Mouse (Mus musculus): Measurements from ENCODE around the gene Mapre1. TPM values are rescaled to one million over a fixed set of nuclear protein-coding genes. Genes with fewer than 3 reads are reported as not detected.

The Mapre1 gene
- polyA plus RNA-seq, 1 experiment from 2014 or later, result 145 TPM

DNA sequence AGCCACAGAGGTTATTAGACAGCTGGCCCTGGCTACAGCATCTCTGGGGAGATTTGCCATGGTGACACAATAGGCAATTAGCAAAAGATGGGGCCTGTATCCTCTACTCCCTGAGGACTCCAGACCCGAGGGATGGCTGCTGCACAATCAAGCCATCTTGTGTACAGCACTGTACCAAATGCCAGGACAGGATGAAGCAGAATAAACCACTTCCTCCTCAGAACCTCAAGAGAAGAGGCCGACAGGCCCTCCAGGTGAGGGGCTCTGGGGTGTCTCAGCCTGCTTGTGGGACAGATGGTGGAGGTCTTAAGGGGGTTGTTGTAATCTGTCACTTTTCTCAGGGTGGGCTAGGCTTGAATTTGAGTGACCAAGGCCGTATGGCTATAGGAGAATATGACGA is 7.0 kb upstream of the Mapre1 start:
- TF ChIP-seq EP300 (IDR thresholded peaks at IDR 0.05) (no peak), CTCF (IDR thresholded peaks at IDR 0.05) (no peak)
- Histone ChIP-seq H3K4me1 (ENCODE audit: insufficient read depth, low read depth, low read length) (no peaks in the 10 kb centered on the region), H3K9me3 (ENCODE audit: low read length) (no peaks in the 10 kb centered on the region), H3K27me3 (replicated peaks; ENCODE audit: insufficient read depth, low read length) (no peaks in the 10 kb centered on the region), H3K4me2 (replicated peaks; ENCODE audit: low read depth, low read length) (no peak overlapping the region), H3K36me3 (ENCODE audit: insufficient read depth, low read length) (no peaks in the 10 kb centered on the region), H3K4me3 (ENCODE audit: low read depth, low read length) (no peak overlapping the region), H3K27ac (ENCODE audit: low read length) (no peak overlapping the region), H3K9ac (replicated peaks; ENCODE audit: low read depth) (no peak overlapping the region)
- DNase-seq (ENCODE audit: low spot score) (no peak), ATAC-seq (no peak)
- WGBS, result 76% methylated on average over 4 of the region's 4 CpGs

DNA sequence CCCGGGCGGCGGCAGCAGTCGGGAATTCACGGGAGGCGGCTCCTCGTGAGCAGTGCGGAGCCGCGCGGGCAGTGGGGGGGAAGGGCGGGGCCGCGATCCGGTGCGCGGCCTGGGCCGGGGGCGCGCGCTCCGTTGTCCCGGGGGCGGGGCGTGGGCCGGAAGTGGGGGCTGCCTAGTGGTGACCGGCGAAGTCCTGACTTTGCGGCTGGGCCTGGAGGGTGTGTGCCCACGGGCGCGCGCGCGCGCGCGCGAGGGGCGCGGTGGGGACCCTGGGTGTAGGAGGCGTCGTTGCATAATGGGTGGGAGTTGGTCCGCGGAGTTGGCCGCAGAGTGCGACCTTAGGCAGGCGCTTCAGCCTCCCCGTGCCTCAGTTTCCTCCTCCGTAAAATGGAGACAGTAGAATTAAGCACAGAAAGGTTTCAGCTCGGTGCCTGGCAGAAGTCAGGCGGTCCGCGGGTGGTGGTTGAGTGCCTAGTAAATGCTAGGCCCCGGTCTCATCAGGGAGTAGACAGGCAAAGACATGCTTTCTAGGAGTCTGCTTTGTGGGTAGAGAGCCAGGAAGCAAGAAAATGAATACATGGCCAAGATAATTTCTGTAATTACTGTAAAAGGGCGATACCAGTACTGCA is 477 bp downstream of the Mapre1 start:
- ATAC-seq (peak; percentile 88), DNase-seq (ENCODE audit: low spot score) (peak; percentile 76)
- no peaks in the 10 kb centered on the region for H3K27me3 ChIP-seq (replicated peaks; ENCODE audit: insufficient read depth, low read length)
- peaks cover 7% of the 10 kb centered on the region for H3K4me1 ChIP-seq (ENCODE audit: insufficient read depth, low read depth, low read length)
- peak overlapping the region; percentile 88 for H3K9ac ChIP-seq (replicated peaks; ENCODE audit: low read depth)
- TF ChIP-seq EP300 (IDR thresholded peaks at IDR 0.05) (no peak), CTCF (IDR thresholded peaks at IDR 0.05) (no peak)
- peak overlapping the region; percentile 91 for H3K4me3 ChIP-seq (ENCODE audit: low read depth, low read length)
- peak overlapping the region; percentile 92 for H3K27ac ChIP-seq (ENCODE audit: low read length)
- no peaks in the 10 kb centered on the region for H3K36me3 ChIP-seq (ENCODE audit: insufficient read depth, low read length)
- WGBS, result under 1% methylated on average over 34 of the region's 56 CpGs
- peak overlapping the region; percentile 61 for H3K4me2 ChIP-seq (replicated peaks; ENCODE audit: low read depth, low read length)
- H3K9me3 ChIP-seq (ENCODE audit: low read length), result no peaks in the 10 kb centered on the region

DNA sequence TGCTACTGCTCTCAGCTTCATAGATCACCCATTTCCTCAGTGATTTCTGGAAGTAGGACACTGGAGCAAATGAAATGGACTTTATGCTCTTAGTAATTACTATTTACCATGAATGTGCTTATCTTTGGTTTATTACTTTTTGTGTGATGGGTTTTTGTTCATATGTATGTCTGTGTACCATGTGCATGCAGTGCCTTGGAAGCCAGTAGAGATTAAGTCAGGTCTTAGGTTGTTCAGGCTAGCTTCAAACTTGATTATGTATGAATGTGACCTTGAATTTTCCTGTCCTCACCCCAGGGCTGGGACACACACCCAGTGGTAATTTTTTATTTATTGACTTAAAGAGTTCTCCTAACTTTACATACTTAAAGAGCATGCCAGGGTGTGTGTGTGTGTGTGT is 6.9 kb downstream of the Mapre1 start:
- H3K4me3 ChIP-seq (ENCODE audit: low read depth, low read length), result no peak overlapping the region
- no peaks in the 10 kb centered on the region for H3K9me3 ChIP-seq (ENCODE audit: low read length)
- 0 out of 2 replicates have a peak, but pooled peaks cover 4% of the 10 kb centered on the region for H3K36me3 ChIP-seq (ENCODE audit: insufficient read depth, low read length)
- no peak overlapping the region for H3K4me2 ChIP-seq (replicated peaks; ENCODE audit: low read depth, low read length)
- no peak for DNase-seq (ENCODE audit: low spot score)
- no peaks in the 10 kb centered on the region for H3K27me3 ChIP-seq (replicated peaks; ENCODE audit: insufficient read depth, low read length)
- TF ChIP-seq EP300 (IDR thresholded peaks at IDR 0.05) (no peak), CTCF (IDR thresholded peaks at IDR 0.05) (no peak)
- no peak for ATAC-seq
- no peak overlapping the region for H3K27ac ChIP-seq (ENCODE audit: low read length)
- no peak overlapping the region for H3K9ac ChIP-seq (replicated peaks; ENCODE audit: low read depth)
- peaks cover 6% of the 10 kb centered on the region; the same call in 1 of the 2 replicates for H3K4me1 ChIP-seq (ENCODE audit: insufficient read depth, low read depth, low read length)

DNA sequence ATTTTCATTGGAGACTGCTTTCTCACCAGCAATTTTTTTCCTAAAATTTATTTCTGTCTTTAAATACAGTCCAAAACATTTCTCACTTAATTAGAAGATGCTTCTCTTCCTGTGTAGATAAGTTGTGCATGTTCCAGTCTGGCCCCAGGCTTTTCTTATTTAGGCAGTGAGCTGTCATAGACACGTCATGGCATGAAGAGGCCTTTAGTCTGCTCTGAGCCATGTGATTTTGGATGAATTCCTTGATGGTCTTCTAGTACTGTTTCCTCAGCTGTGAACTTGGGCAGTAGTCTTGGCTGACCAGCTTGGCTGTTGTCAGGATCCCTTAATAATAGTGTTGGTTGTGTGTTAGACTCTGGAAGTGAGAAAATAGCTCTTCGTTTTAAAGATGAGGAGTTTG is 9.3 kb downstream of the Mapre1 start:
- Histone ChIP-seq H3K4me3 (ENCODE audit: low read depth, low read length) (no peak overlapping the region), H3K27ac (ENCODE audit: low read length) (no peak overlapping the region), H3K36me3 (ENCODE audit: insufficient read depth, low read length) (0 out of 2 replicates have a peak, but pooled peaks cover 4% of the 10 kb centered on the region), H3K9ac (replicated peaks; ENCODE audit: low read depth) (no peak overlapping the region), H3K9me3 (ENCODE audit: low read length) (no peaks in the 10 kb centered on the region), H3K27me3 (replicated peaks; ENCODE audit: insufficient read depth, low read length) (no peaks in the 10 kb centered on the region), H3K4me2 (replicated peaks; ENCODE audit: low read depth, low read length) (no peak overlapping the region), H3K4me1 (ENCODE audit: insufficient read depth, low read depth, low read length) (no peaks in the 10 kb centered on the region)
- ATAC-seq, result peak; percentile 81
- DNase-seq (ENCODE audit: low spot score), result peak; percentile 42
- 67% methylated on average over 2 of the region's 2 CpGs for WGBS
- TF ChIP-seq CTCF (IDR thresholded peaks at IDR 0.05) (no peak), EP300 (IDR thresholded peaks at IDR 0.05) (no peak)

DNA sequence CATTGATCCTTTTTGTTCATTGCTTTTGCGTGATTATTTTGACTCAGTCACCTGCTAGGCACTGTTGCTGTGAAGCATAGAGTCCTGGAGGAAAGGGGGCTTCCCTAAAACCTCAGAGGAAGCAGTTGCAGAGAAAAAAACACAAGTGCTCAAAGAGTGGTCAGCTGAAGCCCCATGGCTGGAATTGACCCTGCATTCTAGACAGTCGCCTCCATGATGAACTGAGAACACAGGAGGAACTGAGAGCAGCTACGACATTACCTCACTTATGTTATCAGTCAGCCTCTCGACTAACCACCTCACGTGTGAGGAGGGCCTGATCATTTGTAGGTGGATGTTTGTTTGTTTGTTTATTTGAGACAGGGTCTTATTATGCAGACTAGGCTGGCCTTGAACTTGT is 21.0 kb downstream of the Mapre1 start:
- Histone ChIP-seq H3K4me3 (ENCODE audit: low read depth, low read length) (no peak overlapping the region), H3K9me3 (ENCODE audit: low read length) (no peaks in the 10 kb centered on the region), H3K36me3 (ENCODE audit: insufficient read depth, low read length) (peaks cover 43% of the 10 kb centered on the region), H3K27ac (ENCODE audit: low read length) (no peak overlapping the region), H3K4me1 (ENCODE audit: insufficient read depth, low read depth, low read length) (no peaks in the 10 kb centered on the region), H3K4me2 (replicated peaks; ENCODE audit: low read depth, low read length) (no peak overlapping the region), H3K27me3 (replicated peaks; ENCODE audit: insufficient read depth, low read length) (no peaks in the 10 kb centered on the region), H3K9ac (replicated peaks; ENCODE audit: low read depth) (no peak overlapping the region)
- ATAC-seq, result no peak
- TF ChIP-seq CTCF (IDR thresholded peaks at IDR 0.05), result no peak
- TF ChIP-seq EP300 (IDR thresholded peaks at IDR 0.05), result no peak
- no peak for DNase-seq (ENCODE audit: low spot score)
- 87% methylated on average over 5 of the region's 5 CpGs for WGBS

DNA sequence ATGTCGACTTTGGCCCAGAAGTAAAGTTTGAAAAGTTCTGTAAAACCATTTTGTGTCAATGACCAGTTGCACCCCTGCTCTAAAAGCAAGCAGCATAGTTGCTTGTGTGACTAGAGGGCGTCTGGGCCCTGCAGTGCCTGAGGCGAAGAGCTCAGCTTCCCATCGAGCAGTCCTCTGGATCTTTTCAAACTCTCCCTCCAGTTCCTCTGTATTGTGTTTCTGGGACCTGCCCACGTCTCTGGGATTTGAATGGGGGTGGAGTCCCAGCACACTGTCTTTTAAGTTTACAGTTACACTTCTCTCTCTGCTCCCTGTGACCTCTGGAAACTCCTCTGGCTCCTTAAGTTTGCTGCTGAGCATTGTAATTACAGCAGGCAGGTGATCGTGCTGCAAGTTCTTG is 26.4 kb downstream of the Mapre1 start:
- Histone ChIP-seq H3K27ac (ENCODE audit: low read length) (no peak overlapping the region), H3K9ac (replicated peaks; ENCODE audit: low read depth) (no peak overlapping the region), H3K4me3 (ENCODE audit: low read depth, low read length) (no peak overlapping the region), H3K27me3 (replicated peaks; ENCODE audit: insufficient read depth, low read length) (no peaks in the 10 kb centered on the region), H3K4me2 (replicated peaks; ENCODE audit: low read depth, low read length) (no peak overlapping the region), H3K36me3 (ENCODE audit: insufficient read depth, low read length) (peaks cover 7% of the 10 kb centered on the region; the same call in 1 of the 2 replicates), H3K9me3 (ENCODE audit: low read length) (no peaks in the 10 kb centered on the region), H3K4me1 (ENCODE audit: insufficient read depth, low read depth, low read length) (no peaks in the 10 kb centered on the region)
- TF ChIP-seq CTCF (IDR thresholded peaks at IDR 0.05), result no peak
- no peak for TF ChIP-seq EP300 (IDR thresholded peaks at IDR 0.05)
- ATAC-seq (no peak), DNase-seq (ENCODE audit: low spot score) (no peak)
- 68% methylated on average over 6 of the region's 6 CpGs for WGBS
